Mouse (Mus musculus): ENCODE data around the gene Parp14.
"Not testable (repeated sequence)": the region's sequence is repeated elsewhere in the genome, so short reads cannot be mapped to it uniquely, and the experiment has no call there.

Gene Parp14

DNA sequence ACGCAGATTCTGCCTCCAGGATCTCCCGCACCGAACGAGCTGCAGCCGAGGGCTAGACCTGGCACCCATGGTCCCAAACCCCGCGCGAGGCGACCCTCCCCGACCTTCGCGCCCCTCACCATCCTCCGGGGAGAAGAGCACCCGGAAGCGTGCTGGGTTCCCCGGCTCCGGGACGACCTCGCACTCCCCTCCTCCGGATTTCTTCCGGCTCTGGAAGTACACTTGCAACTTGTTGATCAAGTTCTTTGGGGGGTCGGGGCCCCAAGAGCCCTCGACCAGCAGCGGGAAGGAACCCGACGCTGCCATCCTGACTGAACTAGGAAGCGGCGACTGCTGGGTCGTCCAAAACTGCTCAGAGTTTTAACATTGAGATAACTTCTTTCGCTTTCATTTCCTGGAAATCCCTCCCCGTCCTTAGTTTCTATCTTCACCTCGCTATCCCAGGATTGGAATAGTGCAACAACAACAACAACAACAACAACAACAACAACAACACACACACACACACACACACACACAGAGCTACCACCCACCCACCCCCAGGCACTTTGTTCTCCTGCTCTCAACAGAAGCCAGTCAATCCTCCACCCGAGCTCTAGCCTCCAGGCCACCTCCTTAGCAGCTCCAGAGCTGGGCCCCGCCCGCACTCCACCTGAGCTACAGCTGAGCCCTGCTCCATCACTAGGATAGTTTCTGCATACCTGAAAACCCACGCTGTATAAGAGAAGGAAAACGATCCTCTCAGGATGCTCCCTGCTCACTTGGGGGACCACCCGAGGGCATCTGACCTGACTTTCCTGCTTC lies at the start of gene Parp14:
Gene Parp14, minus strand, starts transcription at position 497 of the 804 bp plus-strand sequence.
- peak; percentile 18 for DNase-seq

DNA sequence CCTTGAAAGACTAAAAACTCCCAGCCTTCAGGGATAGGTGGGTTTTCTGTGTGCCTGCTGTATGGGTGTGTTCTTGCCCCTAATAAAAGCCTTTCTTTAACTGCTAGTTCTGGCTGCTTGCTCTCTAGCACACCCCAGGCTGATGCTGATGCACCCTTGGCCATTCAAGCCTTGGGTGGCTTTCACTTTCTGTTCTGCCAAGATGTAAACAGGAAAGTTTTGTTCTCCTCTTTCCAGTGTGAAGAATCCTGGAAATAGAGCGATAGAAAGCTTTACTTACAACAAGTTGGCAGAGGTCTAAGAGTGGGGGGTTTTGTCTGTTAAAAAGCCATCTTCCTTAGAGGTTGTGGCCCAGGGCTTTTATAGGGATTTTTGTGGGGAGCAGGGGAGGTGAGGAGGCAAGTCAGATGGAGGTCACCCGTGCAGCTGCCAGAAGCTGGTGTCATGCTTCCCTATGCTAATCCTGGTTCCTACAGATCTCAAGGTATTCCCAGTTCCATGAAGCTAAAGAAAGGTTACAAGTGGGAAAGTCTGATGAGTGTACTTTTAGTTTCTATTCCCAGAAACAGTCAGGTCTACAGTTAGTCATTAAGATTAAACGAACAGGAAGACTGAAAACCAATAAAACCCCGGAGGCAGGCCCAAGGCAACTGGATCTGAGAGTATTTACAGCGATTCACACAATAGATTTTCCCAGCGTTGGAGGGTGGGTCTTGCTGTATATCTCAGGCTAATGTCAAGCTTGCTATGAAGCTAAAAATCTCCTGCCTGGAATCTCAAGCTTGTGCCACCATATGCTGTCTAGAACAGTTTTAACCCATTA lies 47.6 kb upstream of the Parp14 start:
- no peak for DNase-seq

DNA sequence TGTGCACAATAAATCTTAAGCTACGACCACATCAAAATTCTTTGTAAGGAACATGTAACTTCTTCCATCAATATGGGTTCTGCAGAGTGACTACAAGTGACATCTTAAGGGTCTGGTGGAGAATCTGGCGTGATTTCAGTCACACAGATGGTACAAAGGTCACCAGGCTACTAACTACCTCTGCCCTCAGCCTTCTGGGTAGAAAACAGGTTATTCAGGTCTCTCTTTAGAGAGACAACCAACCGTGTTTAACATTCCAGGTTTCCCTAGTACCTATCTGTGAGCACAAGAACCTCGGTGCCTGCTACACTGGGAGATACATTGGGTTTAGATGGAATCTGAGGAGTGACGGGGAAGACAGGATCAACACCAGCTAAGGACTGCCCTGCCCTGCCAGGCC lies 43.0 kb upstream of the Parp14 start:
- no peak for DNase-seq

DNA sequence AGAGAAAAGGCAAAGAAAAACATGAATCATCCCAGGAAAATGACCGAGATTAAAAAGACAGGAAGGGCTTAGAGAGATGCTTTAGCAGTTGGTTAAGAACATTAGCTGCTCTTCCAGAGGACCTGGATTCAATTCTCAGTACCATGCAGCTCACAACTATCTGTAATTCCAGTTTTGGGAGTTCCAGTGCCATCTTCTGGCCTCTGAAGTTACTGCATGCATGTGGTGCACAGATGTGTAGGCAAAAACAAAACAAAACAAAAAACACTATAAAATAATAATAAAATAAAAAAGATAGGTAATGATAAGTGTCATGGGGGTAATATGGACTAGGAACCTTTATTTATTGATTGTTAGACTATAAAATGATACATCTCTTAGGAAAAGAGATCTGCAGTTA lies 42.2 kb upstream of the Parp14 start:
- no peak for DNase-seq

DNA sequence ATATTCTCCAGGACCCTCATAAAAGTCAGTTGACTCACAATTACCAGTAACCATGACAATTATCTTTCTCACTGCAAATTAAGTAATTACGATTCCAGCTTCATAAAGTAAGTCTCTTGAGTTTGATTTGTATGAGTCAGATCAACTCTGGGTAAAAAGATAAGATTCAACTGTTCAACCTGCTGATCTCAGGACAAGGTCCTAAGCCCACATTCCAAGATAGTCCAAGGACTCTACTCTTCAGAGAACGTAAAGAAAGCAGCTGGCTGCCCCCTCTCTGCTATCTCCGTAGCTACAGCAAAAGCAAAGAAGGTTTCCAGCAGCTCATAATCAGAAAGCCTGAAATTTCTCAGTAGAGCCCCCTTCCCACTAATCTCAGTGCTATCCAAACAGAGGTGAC lies 40.1 kb upstream of the Parp14 start:
- no peak for DNase-seq

DNA sequence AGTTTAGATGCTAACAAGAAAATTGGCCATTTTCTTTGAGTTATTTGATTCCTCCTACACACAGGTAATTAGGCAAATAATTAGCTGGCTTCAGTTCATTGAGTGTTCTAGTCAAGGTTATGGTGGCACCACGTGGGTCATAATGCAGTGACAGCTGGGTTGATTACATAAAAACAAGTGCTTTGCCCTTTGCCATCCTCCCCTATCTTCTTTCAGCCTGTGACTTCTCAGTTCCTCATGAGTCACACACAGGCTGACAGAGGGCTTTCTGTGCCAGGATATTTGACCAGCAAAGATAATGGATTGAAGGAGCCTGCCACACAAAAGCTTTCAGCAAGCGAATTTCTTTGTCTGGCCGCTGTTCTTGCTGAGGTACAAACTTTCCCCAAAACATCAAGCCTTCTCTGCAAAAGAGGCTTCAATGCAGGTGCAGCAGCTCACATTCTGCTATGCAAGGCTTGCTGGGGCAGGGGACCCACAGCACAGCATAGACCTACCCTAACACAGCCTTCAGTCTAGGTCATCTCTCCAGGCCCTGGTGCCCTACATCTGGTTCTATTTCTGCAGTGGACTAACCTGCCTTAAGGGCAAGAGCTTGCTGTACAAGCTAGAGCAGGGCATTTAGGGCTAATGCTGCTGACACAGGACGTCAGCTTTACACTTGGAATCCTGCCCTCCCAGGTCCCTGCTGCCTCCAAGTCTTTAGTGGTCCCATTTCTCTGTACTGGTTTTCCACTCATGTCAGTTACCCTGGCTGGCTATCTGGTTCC lies 36.3 kb upstream of the Parp14 start:
- no peak for DNase-seq

DNA sequence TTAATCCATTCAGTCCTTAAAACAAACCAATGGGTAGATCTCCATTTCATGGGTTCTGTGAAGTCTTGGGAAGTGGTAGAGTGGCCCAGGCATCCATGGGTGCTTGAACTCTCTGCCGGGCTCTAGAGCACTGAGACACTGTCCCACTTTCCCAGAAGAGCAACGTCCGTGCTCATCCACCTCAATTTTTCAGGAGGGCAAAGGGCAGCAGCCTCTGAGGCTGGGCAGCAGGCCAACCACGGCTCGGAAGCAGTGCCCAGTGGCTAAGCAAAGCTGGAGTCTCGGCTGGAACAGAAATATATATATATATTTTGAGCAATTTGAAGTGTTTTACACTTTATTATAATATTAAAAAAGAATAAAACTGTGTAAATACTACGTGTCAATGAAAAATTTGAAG lies 35.5 kb upstream of the Parp14 start:
- no peak for DNase-seq

DNA sequence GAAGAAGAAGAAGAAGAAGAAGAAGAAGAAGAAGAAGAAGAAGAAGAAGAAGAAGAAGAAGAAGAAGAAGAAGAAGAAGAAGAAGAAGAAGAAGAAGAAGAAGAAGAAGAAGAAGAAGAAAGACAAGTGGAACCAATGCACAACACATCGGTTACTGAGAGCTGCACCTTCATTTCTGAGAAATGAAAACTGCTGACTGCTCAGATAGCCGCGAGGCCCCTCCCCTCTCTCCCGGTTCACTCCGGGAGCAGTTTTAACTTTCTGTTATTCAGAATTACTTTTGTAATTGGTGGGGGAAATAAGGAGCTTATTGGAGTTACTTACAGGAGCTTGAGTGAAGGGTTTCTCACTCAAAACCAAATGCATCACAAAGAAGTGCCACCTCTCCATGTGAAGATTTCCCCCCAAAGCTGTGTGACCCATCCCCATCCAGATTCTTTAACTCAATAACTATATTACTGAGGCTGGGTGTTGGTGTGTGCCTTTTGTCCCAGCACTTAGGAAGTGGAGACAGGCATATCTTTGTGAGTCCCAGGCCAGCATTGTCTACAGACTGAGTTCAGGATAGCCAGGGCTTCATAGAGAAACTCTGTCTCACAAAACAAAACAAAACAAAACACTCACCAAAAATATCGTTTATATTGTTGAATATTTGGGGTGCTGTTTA lies 34.6 kb upstream of the Parp14 start:
- no peak for DNase-seq

DNA sequence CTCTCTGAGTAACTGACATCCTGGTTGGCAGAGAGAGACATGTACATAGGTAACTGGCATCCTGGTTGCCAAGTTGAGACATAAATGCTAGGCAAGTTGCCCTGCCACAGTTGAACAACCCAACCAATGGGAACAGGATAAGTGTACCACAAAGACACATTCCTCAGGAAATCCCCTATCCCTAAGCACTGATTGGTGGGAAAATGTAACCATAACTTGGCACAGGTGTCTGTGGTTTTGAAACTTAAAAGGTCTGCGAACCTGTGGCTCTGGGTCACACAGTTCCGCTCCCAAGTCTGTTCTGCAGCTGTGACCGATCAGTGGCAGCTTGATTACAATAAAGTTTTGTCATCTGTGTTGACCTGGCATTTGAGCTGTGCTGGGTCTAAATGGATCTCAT lies 34.0 kb upstream of the Parp14 start:
- DNase-seq, result no peak

DNA sequence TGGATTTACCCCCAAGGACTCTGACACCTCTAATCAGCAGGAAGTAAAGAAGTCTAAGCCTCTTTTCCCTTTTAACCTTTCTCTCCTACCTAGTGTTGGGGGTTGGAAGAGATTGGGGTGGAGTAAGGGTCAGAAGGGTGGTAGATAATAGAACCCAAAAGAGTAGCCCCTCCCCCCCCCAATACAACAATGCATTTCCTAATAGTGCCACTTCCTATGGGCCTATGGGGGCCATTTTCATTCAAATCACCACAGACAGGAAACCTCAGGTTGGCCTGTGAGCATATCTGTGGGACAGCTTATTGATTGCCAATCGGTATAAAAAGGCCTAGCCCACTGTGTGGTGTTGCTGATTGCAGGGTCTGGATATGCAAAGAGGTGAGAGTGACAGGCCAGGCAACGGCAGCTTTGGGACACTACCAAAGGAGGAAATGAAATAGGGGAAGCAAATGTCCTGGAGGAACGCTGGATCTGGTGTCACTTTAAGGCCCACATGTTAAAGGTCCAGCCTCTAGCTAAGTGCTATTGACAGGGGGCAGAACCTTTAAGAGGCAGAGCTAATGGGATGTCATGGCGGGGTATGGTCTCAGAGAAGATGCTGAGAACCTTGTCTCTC lies 32.9 kb upstream of the Parp14 start:
- DNase-seq, result no peak

DNA sequence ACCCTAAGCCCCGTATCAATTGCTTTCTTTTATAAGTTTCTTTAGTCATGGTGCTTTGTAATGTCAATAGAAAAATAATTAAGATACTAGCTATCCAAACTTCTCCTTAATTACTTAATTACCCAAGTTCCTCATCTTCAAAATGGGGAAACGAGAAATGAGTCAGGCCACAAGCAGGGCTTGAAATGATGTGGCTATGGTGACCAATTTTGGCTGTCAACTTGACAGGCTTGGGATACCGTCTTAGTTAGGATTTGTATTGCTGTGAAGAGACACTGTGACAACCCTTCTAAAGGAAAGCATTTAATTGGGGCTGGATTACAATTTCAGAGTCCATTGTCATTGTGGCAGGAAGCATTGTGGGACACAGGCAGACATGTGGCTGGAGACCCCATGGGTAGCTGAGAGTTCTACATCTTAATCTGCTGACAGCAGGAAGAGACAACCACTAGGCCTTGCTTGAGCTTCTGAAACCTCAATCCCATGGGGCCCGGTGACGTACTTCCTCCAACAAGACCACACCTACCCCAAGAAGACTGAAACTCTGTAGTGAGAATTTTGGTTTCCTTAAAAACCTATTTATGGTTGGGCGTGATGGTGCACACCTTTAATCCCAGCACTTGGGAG lies 31.8 kb upstream of the Parp14 start:
- no peak for DNase-seq

DNA sequence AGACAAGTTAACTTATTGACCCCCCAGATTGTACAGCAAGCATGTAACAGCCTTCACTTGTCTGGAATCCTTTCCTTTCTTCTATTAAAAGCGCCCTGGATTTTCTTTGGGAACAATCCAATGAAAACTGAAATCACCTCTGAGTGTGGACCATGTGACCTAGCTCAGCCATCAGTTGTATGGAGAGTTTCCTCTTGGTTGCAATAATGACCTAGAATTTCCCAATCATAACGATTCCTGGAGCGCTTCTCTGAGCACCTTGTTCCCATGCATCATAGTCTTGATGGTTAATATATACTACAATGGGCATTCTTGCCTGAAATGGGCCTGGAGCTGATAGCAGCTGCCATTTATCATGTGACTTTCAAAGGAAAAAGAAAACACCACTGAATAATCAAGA lies 29.2 kb upstream of the Parp14 start:
- no peak for DNase-seq

DNA sequence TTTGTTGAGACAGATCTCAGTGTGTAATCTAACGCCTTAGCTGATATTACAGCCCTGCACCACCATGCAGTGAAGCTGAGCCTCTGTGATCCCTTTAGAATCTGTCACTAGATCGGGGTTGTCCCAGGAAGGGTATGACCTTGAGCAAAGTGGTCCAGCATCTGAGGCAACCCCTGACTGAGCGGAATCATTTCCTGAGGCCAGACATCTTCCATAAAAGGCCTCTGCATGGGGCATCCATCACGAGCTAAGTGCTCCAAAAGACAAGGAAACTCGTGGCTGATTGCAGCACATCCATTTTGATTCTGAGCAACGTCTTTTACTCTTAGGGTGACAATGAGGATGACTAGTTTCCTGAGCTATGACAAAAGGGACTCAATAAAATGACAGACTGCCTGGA lies 23.7 kb upstream of the Parp14 start:
- no peak for DNase-seq

DNA sequence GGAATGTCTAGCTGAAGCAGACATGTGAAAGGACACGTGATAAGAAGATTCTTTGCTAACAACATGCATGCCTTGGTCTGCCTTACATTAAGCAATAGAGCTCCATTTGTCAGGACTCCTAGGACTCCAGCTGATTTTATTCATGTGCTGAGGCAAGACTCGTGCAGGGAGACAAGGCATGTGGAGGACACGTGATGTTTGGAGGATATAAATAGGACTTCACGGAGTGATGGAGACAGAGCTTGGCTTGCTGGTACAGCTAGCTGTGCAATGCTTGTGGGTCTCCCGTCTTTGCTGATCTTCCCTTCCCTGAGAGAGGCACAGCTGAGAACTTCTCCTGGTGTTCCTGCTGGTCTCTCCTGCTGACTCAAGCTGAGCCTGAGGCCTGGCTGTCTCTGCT lies 20.3 kb upstream of the Parp14 start:
- not testable (repeated sequence) for DNase-seq

DNA sequence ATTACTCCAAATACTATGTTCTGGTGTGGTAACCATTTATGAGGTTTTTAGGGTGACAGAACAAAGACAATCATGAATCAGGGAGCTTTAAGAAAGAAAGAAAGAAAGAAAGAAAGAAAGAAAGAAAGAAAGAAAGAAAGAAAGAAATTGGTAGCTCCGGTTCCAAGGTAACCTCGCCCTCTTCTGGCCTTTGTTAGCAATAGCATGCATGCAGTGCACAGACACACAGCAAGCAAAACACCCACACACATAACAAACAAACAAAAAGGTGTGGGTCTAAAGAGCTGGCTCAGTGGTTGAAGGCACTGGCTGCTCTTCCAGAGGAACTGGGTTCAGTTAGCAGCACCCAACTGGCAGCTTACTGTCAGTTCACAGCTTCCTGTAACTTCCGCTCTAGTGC lies 19.3 kb upstream of the Parp14 start:
- no peak for DNase-seq

DNA sequence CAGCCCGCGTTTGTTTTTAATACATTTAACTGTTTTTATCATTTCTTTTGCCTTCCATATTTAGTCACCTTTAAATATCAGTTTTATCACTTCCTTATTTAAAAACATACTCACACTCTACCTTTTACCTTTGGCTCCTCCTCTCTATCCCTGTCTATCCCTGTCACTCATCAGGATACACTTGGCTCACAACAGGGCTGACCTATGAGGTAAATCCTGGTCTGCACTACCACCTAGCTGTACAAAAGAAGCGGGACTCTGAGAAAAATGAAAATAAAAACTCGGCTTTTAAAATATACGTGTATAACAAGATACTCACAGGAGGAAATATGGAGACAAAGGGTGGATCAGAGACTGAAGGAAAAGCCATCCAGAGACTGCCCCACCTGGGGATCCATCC lies 17.6 kb upstream of the Parp14 start:
- no peak for DNase-seq

DNA sequence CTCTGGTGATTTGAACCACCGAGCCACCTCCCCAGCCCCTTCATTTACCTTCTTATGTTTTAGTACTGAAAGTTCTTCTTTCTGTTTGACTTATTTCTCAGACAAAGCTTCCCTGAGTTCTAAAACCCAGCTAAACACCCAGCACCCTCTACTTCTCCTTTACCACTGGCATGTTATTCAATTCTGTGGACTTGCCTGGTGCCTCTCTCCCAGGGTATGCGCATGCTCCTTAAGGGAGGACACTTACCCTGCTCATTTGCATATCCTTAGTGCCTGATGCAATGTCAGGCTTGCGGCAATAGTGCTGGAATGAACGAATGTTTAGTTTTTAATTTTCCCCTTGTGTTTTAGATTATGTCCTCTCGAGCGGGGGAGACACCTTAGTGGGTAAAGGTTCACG lies 16.8 kb upstream of the Parp14 start:
- DNase-seq, result no peak

DNA sequence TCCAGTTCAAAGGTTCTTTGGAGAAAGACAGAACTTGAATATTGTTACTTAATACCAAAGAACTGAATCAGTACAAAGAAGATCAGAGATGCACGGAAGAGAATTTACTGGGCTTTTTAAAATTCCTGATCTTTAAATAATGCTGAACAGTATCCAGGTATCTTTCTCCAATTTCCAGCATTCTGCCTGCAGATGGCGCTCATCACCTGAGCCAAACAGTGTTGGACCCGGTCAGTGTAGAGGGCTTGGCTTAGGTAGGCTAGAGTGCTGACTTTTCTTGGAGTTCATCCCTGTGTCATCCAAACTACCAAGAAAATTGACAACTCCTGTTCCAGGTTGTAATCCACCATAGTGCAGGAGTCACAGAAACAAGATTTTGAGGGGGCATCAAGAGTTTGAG lies 3.1 kb upstream of the Parp14 start:
- DNase-seq, result peak; percentile 19

DNA sequence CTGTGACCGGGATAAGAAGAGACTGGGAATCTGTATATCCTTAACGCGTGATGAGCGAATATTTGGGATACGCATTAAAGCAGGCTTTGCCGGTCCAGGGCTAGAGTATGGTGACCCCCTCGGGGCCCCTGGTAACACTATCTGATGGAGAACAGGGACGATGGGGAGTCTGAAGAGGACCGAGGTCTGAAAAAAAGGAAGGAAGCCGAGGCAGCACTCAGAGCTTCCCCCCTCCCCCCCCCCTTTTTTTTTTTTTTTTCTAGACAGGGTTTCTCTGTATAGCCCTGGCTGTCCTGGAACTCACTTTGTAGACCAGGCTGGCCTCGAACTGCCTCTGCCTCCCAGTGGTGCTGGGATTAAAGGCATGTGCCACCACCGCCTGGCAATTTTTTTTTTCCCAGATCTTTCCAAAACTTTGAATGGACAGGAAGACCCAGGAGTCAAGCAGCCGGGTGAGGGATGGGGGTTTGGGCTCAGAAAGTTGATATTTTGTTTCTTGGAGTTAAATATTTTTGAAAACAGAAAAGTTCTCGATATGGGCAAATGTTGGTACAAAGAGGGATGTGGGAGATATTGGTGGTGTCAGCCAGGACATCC lies 1.2 kb upstream of the Parp14 start:
- DNase-seq, result no peak

DNA sequence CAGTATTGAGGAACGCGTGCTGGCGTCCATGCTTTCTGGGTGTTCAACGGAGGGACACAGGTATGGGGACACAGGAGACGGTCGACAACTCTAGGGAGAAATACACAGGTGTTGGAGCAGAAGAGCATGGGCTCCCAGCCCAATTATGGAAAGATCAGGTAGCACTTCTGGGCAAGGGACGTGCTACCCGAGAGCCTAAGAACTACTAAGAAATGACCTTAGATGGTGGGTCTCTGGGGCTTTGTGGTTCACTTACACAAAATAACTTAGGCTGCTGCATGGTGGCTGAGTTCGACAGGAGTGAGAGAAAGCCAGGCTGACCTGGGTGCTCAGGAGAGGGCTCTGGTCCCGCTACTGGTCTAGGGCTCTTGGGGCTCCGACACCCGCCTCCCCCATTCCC lies 554 bp upstream of the Parp14 start:
- no peak for DNase-seq

DNA sequence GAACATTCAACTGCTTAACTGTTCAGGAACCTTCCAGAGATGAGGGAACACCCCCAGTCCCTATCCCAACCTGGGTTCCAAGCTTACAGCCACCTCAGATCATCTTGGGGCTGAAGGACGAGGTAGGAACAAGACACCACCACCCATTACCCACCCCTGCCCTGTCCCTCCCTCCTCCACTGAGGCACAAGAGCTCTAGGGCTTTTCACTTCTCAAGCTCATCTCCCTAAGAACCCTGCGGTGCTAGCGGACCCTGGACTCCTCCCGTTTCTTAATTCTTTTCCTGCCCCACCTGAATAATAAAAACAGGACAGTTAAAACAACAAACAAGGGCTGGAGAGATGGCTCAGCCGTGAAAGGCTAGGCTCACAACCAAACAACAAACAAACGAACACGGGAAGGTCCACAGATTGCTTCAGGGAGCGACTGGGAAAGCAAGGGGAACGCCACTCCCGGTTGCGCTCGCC lies 730 bp downstream of the Parp14 start:
- no peak for DNase-seq

DNA sequence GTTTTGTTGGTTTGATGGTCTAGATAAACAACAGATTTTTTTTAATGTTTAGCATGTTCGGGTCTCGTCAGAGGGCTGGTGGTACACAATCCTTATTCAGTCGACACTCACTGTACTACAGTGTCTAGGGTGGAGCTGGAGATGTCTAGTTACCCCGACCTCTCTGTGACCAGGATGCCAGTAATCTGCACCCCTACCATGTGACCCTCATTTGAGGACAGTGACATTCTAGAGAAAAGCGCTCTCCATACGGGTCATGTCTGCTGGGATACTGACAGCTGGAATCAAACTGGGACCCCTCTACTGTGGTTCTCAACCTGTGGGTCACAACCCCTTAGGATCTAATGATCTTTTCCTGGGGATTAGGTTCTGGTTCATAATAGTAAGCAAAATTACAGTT lies 1.7 kb downstream of the Parp14 start:
- DNase-seq, result no peak
